Mouse (Mus musculus) macrophage (primary cell): ENCODE measurements around the gene Sgip1. TPM values are rescaled to one million over a fixed set of nuclear protein-coding genes. Genes with fewer than 3 reads are reported as not detected.
A peak's percentile ranks its signal among the peaks of the same experiment; 100 is the strongest.

Experiments used
- H3K27ac ChIP-seq: fragments of 350-480 bp; formaldehyde crosslinking; 2 replicates; pipeline ENCODE4 v1.9.0; 2021
- H3K36me3 ChIP-seq: fragments of 350-480 bp; formaldehyde crosslinking; 2 replicates; pipeline ENCODE4 v1.9.0; 2021; ENCODE audit errors: inconsistent target
- H3K4me3 ChIP-seq: fragments of 350-480 bp; formaldehyde crosslinking; 2 replicates; pipeline ENCODE4 v1.9.0; 2021; ENCODE audit errors: inconsistent target
- H3K79me2 ChIP-seq: fragments of 350-480 bp; formaldehyde crosslinking; 2 replicates; pipeline ENCODE4 v1.9.0; 2021; ENCODE audit errors: inconsistent target
- WGBS: methylation state at CpG from one replicate; pipeline ENCODE4 v1.1.7; 2026; ENCODE audit warnings: inconsistent platforms; ENCODE audit not compliant: missing documents; 5-methylcytosine and 5-hydroxymethylcytosine counted together
- polyA plus RNA-seq: library from polyadenylated mRNA; stranded (reverse); fragments of 250-400 nt; gene quantifications from 3 replicates; pipeline ENCODE4 v1.2.4, GENCODE M21; 2018; ENCODE audit warnings: inconsistent platforms

The Sgip1 gene
- polyA plus RNA-seq, 1 experiment from 2014 or later: 0.33 TPM

- no peaks in the 10 kb centered on the region for H3K79me2 ChIP-seq
- no peak overlapping the region for H3K27ac ChIP-seq
- H3K36me3 ChIP-seq: no peaks in the 10 kb centered on the region
- WGBS: 60% methylated on average over 3 of the region's 4 CpGs
- H3K4me3 ChIP-seq: no peak overlapping the region
Measured at GRCm38 (mm10) chr4:102929491-102929890, 188.4 kb downstream of the Sgip1 start.

DNA sequence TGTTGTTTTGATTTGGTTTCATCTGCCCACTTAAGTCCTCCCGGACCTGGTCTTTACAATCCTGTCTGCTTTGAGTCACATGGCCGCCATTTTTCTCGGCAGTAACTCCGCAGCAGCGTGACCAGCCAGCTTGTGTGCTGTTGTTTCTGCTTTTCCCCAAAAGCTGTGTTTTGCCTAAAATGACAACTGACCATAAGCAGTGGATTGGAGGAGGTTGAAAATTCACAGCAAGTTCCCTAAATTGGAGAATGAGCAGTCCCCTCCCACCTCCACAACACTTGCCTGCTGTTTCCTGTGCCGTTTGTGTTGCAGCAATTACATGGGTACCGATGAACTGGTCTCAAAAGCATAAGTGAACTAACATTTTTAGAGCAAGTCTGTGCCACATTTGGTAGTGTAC, 189.6 kb downstream of the Sgip1 start:
- no peaks in the 10 kb centered on the region for H3K36me3 ChIP-seq
- H3K79me2 ChIP-seq: no peaks in the 10 kb centered on the region
- WGBS: 3% methylated on average over 7 of the region's 7 CpGs
- H3K4me3 ChIP-seq: no peak overlapping the region
- peak overlapping the region; percentile 48 for H3K27ac ChIP-seq

GRCm38 (mm10) chr4:102940266-102940665, 199.2 kb downstream of the Sgip1 start:
- Histone ChIP-seq H3K27ac (no peak overlapping the region), H3K4me3 (no peak overlapping the region), H3K79me2 (no peaks in the 10 kb centered on the region), H3K36me3 (no peaks in the 10 kb centered on the region)
- WGBS: 94% methylated on average over 3 of the region's 3 CpGs

- Histone ChIP-seq H3K4me3 (no peak overlapping the region), H3K36me3 (no peaks in the 10 kb centered on the region), H3K79me2 (no peaks in the 10 kb centered on the region), H3K27ac (no peak overlapping the region)
- WGBS: 99% methylated on average over 4 of the region's 4 CpGs
Measured at GRCm38 (mm10) chr4:102940738-102941137, 199.6 kb downstream of the Sgip1 start.

DNA sequence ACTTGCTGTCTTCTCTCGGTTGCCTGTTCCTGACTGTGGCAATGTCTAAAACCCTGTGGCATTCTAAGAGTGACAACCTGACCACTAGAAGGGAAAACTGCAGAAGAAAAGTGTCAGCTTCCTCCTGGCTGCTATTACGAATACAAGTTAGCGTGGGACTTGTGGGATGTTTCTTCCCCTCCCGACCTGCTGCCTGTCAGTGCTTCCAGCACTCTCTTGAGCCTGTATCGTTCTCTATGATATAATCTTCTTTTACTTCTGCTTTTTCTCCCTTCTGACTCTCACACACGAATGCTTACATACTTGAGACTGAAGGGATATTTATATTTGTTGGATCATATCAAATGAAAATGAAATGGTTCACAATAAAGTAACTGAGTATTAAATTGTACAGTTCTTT, 203.2 kb downstream of the Sgip1 start:
- H3K27ac ChIP-seq: no peak overlapping the region
- no peaks in the 10 kb centered on the region for H3K79me2 ChIP-seq
- no peak overlapping the region for H3K4me3 ChIP-seq
- H3K36me3 ChIP-seq: no peaks in the 10 kb centered on the region
- WGBS: 7% methylated on average over 6 of the region's 6 CpGs

- Histone ChIP-seq H3K27ac (no peak overlapping the region), H3K79me2 (no peaks in the 10 kb centered on the region), H3K36me3 (no peaks in the 10 kb centered on the region), H3K4me3 (no peak overlapping the region)
- WGBS: 73% methylated on average over 2 of the region's 2 CpGs
Measured at GRCm38 (mm10) chr4:102952476-102952875, 211.4 kb downstream of the Sgip1 start.

GRCm38 (mm10) chr4:102955294-102955956, 214.3 kb downstream of the Sgip1 start:
- WGBS: 34% methylated on average over 17 of the region's 17 CpGs

GRCm38 (mm10) chr4:102959409-102959808, 218.3 kb downstream of the Sgip1 start:
- H3K36me3 ChIP-seq: no peaks in the 10 kb centered on the region
- no peak overlapping the region for H3K4me3 ChIP-seq
- H3K79me2 ChIP-seq: no peaks in the 10 kb centered on the region
- H3K27ac ChIP-seq: no peak overlapping the region
- 66% methylated on average over 5 of the region's 5 CpGs for WGBS

More at GRCm38 (mm10) chr4:102955294-102955956, 214.3 kb downstream of the Sgip1 start:
- Histone ChIP-seq H3K36me3 (no peaks in the 10 kb centered on the region), H3K79me2 (no peaks in the 10 kb centered on the region), H3K27ac (no peak overlapping the region), H3K4me3 (no peak overlapping the region)

- Histone ChIP-seq H3K79me2 (no peaks in the 10 kb centered on the region), H3K27ac (no peak overlapping the region), H3K4me3 (no peak overlapping the region), H3K36me3 (no peaks in the 10 kb centered on the region)
- 56% methylated on average over 3 of the region's 3 CpGs for WGBS
Measured at GRCm38 (mm10) chr4:102964174-102964573, 223.1 kb downstream of the Sgip1 start.

DNA sequence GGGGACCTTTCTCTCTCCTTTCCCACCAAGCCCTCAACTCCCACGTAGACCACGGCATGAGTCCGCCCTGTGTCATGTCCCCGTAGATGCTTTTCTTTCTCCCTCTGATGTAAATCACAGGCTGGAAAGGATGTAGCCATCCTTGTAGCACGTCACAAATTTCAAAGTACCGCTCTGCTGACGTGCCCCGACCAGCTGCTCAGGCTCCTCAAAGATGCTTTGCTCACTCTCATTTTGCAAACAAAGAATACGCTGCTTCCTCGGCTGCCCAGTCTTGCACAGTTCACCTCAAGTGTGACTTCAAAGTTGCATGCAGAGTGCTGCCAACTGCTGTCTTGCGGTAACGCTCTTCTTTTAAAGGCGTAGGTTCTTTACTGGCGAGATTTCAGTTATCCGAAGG, 226.7 kb downstream of the Sgip1 start:
- 91% methylated on average over 15 of the region's 15 CpGs for WGBS
- no peaks in the 10 kb centered on the region for H3K36me3 ChIP-seq
- no peaks in the 10 kb centered on the region for H3K79me2 ChIP-seq
- no peak overlapping the region for H3K4me3 ChIP-seq
- no peak overlapping the region for H3K27ac ChIP-seq

DNA sequence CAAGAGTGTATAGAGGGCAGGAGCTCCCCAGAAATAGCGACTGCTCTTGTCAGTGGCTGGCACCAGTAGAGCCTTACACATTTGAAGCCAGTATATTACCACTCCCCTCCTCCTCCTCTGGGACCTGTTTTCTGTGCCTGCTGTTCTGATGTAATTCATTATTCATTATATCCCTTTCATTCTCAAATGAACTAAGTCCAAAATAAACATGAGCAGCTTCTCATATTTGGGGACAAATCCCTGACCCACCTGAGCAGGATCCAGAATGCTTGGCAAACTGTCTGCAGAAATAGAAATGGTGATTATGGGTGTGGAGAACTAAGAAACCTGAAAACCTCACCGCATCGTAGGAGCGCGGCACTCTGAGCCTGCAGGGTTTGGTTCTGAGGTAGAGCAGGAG, 228.5 kb downstream of the Sgip1 start:
- Histone ChIP-seq H3K36me3 (no peaks in the 10 kb centered on the region), H3K79me2 (no peaks in the 10 kb centered on the region), H3K27ac (no peak overlapping the region), H3K4me3 (no peak overlapping the region)
- 86% methylated on average over 5 of the region's 5 CpGs for WGBS

- H3K4me3 ChIP-seq: no peak overlapping the region
- H3K79me2 ChIP-seq: no peaks in the 10 kb centered on the region
- WGBS: 11% methylated on average over 4 of the region's 5 CpGs
- H3K27ac ChIP-seq: no peak overlapping the region
- no peaks in the 10 kb centered on the region for H3K36me3 ChIP-seq
Measured at GRCm38 (mm10) chr4:102971159-102971558, 230.1 kb downstream of the Sgip1 start.

- Histone ChIP-seq H3K79me2 (no peaks in the 10 kb centered on the region), H3K36me3 (no peaks in the 10 kb centered on the region), H3K4me3 (no peak overlapping the region), H3K27ac (no peak overlapping the region)
- WGBS: 23% methylated on average over 2 of the region's 3 CpGs
Measured at GRCm38 (mm10) chr4:102972071-102972470, 231.0 kb downstream of the Sgip1 start.

- Histone ChIP-seq H3K4me3 (no peak overlapping the region), H3K36me3 (no peaks in the 10 kb centered on the region), H3K27ac (no peak overlapping the region), H3K79me2 (no peaks in the 10 kb centered on the region)
- 85% methylated on average over 5 of the region's 5 CpGs for WGBS
Measured at GRCm38 (mm10) chr4:102974172-102974571, 233.1 kb downstream of the Sgip1 start.

- WGBS: 72% methylated on average over 12 of the region's 12 CpGs
- H3K27ac ChIP-seq: no peak overlapping the region
- no peaks in the 10 kb centered on the region for H3K36me3 ChIP-seq
- no peak overlapping the region for H3K4me3 ChIP-seq
- H3K79me2 ChIP-seq: no peaks in the 10 kb centered on the region
Measured at GRCm38 (mm10) chr4:102976290-102977275, 235.5 kb downstream of the Sgip1 start.
